Mouse (Mus musculus) kidney, postnatal 10 days (tissue): ENCODE measurements around the gene 1700067K01Rik.
"Not testable (repeated sequence)": the region's sequence is repeated elsewhere in the genome, so short reads cannot be mapped to it uniquely, and the experiment has no call there.

Experiments
- DNase-seq: peaks from one replicate; pipeline ENCODE4 v3.0.0; 2021; ENCODE audit warnings: mixed read lengths

The 1700067K01Rik gene

DNA sequence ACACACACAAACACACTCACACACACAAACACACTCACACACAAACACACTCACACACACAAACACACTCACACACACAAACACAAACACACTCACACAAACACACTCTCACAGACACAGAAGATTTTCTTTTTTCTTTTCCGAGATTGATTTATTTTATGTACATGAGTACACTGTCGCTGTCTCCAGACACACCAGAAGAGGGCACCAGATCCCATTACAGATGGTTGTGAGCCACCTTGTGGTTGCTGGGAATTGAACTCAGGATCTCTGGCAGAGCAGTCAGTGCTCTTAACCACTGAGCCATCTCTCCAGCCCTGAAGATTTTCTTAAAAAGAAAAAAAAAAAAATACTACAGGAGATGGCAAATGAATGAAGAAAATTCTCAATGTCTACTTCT lies 18.1 kb upstream of the 1700067K01Rik start:
- not testable (repeated sequence) for DNase-seq

- no peak for DNase-seq
Observed at GRCm38 (mm10) chr8:83989243-83989642, 12.1 kb upstream of the 1700067K01Rik start.

DNA sequence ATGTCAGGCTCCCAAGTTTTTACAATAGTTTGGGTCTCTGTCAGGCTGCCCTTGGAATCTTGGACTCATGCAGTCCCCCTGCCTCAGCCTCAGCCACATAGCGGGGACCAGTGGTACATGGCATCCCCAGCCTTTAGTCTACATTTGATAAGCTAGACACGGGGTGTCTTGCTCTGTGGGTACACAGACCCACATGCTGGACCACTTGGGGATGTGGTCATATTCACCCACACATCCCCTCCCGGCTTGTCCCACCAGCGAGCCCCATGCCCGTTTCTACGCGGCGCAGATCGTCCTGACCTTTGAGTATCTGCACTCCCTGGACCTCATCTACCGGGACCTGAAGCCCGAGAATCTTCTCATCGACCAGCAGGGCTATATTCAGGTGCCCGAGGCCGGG lies 11.1 kb upstream of the 1700067K01Rik start:
- no peak for DNase-seq

DNA sequence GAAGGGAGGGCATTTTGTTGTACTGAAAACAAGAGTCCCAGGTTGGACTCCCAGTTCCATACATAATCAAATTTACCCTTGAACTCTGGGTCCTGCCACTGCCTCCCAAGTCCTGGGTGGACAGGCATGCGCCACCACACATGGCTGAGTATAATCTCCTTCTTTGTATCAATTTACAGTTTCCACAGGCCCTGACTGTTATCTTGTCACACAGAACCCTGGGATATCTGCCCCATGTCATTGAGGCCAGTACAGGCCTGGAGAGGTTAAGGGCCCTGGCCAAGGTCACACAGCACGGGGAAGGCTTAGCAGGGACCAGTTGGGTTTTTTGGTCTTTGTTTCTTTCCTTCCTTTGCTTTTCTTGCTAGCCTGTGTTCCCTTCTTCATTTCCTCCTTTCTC lies 8.8 kb upstream of the 1700067K01Rik start:
- no peak for DNase-seq

- no peak for DNase-seq
Observed at GRCm38 (mm10) chr8:83994030-83994429, 7.3 kb upstream of the 1700067K01Rik start.

- DNase-seq = peak; percentile 44
Observed at GRCm38 (mm10) chr8:83995973-83996372, 5.3 kb upstream of the 1700067K01Rik start.

DNA sequence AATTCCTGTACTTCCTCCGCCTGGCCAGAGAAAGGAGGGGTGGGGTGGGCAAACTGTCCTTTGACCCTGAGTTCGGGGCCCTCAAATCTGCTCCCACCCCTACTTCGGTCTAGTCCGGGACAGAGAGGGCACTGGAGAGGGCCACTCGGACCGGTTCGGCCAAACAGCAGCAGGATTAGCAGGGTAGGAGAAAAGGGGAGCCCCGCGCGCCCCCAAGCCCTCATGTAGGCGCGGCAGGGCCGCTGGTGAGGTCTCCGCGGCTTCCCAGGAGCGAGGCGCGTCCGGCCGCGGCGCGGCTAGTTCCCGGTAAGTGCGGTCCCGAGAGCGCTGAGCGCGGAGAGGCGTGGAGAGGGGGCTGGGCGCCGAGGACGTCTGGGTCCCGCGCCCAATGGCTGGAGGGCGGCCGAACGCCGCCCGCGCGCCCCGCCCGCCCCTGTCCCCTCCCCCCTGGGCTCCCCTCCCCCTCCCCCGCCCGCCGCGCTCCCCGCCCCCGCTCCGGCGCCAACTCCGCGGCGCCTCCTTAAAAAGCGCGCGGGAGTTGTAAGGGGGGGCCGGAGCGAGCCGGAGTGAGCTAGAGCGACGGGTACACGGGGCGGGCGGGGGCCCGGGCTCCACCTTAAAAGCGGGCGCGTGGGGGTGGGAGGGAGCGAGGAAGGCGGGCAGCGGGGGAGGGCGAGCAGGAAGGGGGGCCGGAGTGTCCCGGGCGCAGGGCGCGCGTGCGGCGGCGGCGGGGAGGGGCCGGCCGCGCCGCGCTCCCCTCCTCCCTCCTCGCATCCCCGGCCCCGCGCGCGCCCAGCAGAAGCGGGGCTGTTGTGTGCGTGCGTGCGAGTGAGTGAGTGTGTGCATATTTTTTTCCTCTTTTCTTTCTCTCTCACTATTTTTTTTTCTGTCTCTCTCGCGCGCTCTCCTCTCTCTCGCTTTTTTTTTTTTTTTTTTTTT lies 4.5 kb upstream of the 1700067K01Rik start:
- DNase-seq = peak; percentile 97

GRCm38 (mm10) chr8:83997511-83998141 lies 3.7 kb upstream of the 1700067K01Rik start, which contains the start of gene Samd1:
Samd1 (plus strand) TSS chr8:83997672.
- peak; percentile 76 for DNase-seq

- peak; percentile 78 for DNase-seq
Observed at GRCm38 (mm10) chr8:83998231-83999056, 2.9 kb upstream of the 1700067K01Rik start.

DNA sequence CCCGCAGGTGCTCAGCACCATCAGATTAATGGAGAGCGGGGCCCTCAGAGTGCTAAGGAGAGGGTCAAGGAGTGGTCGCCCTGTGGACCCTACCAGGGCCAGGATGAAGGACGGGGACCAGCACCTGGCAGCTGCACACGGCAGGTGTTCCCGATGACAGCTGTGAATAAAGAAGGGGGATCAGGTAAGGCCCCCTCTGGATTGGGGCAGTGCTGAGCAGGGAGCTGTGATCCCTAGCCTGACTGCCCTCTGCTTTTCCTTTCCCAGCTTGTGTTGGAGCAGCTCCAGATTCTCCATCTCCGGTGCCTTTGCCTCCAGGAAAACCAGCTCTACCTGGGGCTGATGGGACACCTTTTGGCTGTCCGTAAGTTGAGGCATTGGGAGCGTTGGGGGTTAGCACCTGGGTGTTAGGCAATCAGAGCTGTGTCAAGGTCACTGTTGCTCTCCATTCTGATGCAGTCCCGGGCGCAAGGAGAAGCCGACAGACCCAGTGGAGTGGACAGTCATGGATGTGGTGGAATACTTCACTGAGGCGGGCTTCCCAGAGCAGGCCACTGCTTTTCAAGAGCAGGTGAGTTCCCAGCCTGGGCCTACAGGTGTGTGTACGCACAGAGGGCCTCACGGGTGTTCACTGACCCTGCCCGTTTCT lies 2.1 kb upstream of the 1700067K01Rik start:
- no peak for DNase-seq

DNA sequence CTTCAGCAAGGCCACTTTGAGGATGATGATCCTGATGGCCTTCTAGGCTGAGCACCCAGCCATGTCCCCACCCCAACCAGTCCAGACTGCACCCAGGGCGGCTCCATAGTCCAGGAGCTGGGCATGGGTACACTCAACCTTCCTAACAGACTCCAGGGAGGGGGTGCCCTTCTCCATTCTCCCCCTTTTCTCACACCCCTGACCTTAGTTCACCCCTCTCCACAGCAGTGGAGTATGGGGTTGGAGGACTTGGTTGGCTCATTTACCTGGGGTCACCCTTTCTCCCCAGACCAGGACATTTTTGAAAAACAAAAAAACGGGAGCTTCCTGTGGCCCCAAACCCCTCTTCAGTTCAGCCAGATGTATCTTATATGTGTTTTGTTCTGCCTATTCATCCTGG lies 1.5 kb upstream of the 1700067K01Rik start:
- no peak for DNase-seq

GRCm38 (mm10) chr8:84002957-84003611 lies 1.8 kb downstream of the 1700067K01Rik start:
- peak; percentile 47 for DNase-seq

GRCm38 (mm10) chr8:84003612-84004246 lies 2.4 kb downstream of the 1700067K01Rik start:
- DNase-seq = no peak

- DNase-seq = peak; percentile 96
Observed at GRCm38 (mm10) chr8:84004533-84005201, 3.4 kb downstream of the 1700067K01Rik start.

DNA sequence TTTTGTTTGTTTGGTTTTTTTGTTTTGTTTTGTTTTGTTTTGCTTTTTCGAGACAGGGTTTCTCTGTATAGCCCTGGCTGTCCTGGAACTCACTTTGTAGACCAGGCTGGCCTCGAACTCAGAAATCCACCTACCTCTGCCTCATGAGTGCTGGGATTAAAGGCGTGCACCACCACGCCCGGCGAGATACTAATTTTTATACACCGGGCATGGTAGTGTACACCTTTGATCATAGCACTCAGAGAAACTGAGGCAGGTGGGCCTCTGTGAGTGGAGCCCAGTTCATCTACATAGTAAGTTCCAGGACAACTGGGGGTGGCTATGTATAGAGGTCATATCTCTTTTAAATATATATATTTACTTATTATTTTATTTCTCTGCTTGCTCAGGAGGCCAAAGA lies 4.2 kb downstream of the 1700067K01Rik start:
- DNase-seq = not testable (repeated sequence)

GRCm38 (mm10) chr8:84008362-84008761 lies 7.1 kb downstream of the 1700067K01Rik start:
- peak; percentile 35 for DNase-seq

- DNase-seq = peak; percentile 95
Observed at GRCm38 (mm10) chr8:84009876-84010275, 8.6 kb downstream of the 1700067K01Rik start.

DNA sequence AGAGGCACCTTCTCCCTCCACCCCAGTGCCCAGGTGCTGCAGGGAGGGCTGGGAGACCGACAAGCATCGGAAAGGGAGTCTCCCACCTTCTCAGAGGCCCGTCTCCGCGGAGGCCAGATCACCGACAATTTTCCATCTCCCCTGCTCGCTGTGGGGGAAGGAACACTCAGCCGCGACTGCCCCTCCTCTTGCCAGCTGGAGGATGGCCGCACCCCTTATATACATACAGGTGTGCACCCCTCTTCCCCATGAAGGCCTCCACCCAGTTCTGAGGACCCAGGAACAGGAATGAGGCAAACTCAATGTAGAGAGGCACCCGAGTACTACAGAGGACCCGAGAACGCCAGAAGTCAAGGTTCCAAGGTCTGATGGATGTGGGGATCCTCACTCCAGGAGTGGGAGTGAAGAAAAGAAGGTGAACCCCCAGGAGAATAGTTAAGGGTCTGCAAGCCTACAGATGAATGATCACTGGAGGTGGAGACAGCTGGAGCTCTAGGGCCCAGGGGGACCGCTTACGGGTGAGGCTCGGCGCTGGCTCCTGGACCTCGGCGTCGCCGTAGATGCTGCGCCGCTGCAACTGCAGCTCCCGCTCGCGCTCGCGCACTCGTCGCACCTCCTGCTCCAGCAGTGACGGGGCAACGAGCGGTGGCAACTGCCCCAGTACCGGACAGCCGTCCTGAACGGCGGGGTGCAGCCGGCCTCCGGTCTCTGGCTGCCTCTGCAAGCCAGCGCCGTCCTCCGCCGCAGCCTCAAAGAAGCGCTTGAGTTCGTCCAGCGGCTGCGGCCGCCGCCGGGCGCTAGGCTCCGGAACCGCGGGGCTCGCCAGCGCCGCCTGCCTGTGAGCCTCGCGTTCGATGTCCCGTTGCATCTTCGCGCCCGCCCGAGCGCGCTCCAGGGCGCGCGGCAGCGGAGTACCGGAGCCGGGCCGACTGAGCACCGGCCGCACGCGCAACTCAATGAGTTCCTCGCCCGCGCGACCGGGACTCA lies 9.6 kb downstream of the 1700067K01Rik start:
- DNase-seq = peak; percentile 91

DNA sequence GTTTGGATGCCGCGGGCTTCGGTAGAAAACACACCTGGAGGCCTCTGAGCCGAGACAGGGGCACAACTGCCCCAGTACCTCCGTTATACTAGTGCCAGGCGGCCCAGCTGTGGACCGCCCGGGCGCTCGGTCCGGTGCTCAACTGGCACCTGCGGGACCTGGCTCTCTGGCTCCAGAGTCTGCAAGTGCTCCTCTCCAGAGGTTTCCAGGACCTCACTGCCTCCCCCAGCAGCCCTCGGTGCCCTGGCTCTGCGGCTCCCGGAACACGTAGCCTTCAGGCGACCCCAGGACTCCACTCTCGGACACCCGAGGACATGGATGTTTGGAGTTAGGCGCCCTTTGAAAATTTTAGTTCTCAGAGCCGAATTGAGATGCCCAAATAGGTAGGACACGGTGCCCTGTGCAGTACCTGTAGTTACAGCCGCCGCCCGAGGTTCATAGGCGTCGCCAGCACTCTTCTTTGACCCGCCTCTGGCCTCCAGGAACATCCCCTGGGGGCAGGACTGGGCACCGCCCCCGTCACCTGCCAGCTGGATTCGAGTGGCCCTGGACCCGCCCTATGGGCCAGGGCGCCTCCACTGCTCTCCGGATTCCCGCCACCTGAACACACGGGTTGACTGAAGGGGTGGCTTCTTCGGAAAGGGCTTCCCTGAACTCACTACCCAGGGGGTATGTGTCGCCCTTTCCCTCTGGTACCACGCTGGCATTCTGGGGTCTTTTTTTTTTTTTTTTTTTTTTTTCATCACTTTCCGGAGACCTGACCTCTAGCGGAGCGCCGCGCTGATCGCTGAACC lies 10.6 kb downstream of the 1700067K01Rik start, which contains the start of gene 2210011C24Rik:
Gene 2210011C24Rik, minus strand, starts transcription at position 467 of the 794 bp plus-strand sequence.
- DNase-seq = peak; percentile 79
